Mouse (Mus musculus) layer of hippocampus, postnatal 10 days (tissue): ENCODE data around the gene Letm1. TPM values are rescaled to one million over a fixed set of nuclear protein-coding genes. Genes with fewer than 3 reads are reported as not detected.
A peak's percentile ranks its signal among the peaks of the same experiment; 100 is the strongest.

Experiments
- DNase-seq, 2 experiments: peaks; one replicate each; pipeline ENCODE4 v3.0.0; 2021; ENCODE audit warnings: low spot score in 2 of 2
- long read RNA-seq: library from polyadenylated mRNA; stranded (forward); transcript quantifications from one replicate; pipeline ENCODE4 v2.0.0, GENCODE M21; 2023
- total RNA-seq, 2 experiments: library from RNA; stranded (reverse); gene quantifications; 2 replicates each; pipeline ENCODE4 v1.2.3; 2021

The Letm1 gene
- total RNA-seq, result 100 to 1,000 TPM; 105 to 106 TPM
- long read RNA-seq, full-length matches to known transcripts, result 78 of 99 reads
- long read RNA-seq, partial matches to known transcripts, result 12 of 99 reads
- long read RNA-seq, other reads (novel, unspliced or antisense), result 9 of 99 reads

GRCm38 (mm10) chr5:33782345-33782998, at the start of gene Letm1:
Letm1 (minus strand) TSS chr5:33782817.
- DNase-seq, result peak; percentile 89 to 92

DNA sequence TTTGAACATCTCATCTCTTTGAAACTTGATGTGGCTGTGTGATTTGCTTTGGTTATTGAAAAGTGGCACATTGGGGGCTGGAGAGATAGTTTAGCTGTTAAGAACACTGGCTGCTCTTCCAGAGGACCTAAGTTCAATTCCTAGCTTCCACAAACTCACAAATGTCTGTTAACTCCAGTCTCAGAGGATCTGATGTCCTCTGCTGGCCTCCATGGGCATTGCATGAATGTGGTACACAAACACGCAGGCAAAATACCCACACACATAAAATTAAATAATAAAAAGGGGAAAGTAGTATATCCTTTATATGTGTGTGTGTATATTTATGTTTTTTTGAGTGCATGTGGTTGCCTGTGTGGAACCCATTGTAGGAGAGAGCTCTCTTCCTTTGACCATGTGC, 48.2 kb upstream of the Letm1 start:
- no peak for DNase-seq

DNA sequence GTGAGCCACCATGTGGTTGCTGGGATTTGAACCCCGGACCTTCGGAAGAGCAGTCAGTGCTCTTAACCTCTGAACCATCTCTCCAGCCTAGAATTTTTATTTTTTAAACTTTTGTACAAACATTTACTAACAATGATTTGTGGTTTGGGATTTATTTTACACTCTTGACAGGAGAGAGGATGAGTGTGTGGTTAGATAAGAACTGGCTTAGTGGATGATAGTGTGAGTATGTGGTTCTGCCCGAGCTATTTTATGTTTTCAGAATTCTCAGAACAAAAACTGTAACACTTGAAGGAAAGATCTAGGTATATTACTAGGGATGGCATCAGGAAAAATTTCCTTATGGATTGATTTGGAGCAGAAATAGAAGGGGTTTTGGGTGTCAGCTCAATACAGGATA, 47.3 kb upstream of the Letm1 start:
- no peak for DNase-seq

- no peak for DNase-seq
These were observed 45.5 kb upstream of the Letm1 start for GRCm38 (mm10) chr5:33828107-33828506.

DNA sequence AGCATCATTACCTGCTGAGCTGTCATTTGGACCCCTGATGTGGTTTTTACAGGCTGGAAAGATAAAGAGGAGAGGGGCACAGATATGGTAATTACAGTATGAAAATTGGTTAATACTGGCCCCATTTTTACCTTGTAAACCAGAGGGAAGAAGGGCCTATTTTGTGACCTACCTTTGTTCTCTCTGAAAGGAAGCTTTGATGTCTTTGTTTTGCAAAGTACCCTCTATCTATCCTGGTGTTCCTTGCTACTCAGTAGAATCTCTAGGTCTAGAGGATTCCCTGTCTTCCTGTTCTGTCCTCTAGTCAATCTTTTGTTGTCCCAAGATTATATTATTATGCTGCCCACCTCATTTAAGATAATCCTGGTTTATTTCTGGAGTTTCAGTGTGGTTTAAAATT, 43.4 kb upstream of the Letm1 start:
- no peak for DNase-seq

- no peak for DNase-seq
These were observed 39.8 kb upstream of the Letm1 start for GRCm38 (mm10) chr5:33822456-33822855.

GRCm38 (mm10) chr5:33821901-33822427, 39.3 kb upstream of the Letm1 start:
- DNase-seq, result no peak

- peak; percentile 49 to 64 for DNase-seq
These were observed 38.4 kb upstream of the Letm1 start for GRCm38 (mm10) chr5:33820733-33821621.

DNA sequence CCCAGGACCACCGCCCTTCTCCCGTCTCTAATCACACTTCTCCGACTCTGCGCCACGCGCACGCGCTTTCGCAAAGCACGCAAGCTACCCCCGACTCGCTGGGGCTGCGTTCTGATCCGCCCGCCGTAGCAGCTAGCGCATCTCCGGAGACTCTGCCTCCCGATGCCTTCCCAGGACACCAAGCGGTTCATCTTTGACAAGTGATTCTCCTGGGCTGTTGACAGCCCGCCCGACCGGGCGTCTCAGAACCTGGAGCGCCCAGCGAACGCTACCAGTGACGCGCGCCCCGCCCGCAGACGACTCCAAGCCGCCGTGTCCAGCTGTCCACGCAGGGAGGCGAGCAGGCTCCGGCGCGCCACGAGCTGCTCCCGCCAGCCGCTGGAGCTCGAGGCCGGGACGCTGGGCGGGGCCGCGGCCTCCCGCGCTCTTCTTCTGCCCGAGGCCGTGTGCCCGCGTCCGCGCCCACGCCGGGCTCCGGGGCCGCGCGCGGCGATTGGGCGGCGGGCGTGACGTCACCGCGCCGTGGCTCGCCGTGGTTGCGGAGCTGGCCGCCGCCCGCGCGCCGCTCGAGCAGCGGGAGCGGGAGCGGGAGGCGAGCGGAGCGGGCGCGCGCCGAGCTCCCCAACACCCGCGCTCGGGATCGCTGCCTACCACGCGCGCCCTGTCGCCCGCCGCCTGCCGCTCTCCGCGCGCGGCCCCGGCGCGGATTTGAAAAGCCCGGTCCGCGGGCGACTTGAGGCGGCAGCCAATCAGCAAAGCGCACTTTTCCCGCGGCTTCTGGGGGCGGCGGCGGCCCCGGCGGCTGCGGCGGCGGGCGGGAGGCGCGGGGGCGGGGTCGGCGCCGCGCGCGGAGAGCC, 37.5 kb upstream of the Letm1 start, which contains the start of gene Nsd2:
TSS of gene Nsd2 (plus strand) at position 850 of the 857 bp plus-strand sequence.
- DNase-seq, result peak; percentile 88 to 94

DNA sequence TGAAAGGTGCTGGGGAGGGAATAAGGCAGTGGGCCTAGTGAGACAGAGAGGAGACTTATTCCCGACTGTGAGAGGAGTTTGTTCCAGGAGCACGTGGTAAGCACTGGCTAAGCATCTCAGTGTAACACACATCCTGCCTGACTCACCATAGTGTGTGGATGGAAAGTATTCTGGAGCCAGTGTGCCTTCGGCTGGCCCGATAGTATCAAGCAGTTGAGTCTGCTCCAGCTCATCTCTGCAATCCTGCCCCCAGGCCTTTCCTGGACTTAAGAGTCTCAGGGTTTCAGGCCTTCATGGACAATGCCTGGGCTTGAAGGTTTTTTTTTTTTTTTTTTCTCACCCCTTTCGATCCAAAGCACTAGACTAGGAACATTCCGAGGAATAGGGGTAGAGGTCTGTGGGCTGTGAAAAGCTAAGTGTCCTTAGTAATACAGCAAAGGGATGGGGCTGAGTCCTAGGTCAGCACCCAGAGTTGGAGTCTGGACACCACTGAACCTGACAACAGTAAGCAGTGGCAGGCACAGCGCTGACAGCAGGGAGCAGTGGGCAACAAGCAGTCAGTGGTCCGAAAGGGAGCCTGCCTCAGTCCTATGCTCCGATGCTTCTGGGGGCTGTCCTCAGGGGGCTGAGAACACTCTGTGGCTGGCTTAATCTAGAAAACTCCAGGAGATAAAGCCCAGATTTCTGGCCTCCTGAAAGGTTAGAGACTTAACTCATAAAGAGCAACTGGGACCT, 36.7 kb upstream of the Letm1 start:
- DNase-seq, result peak; percentile 19 to 23

- no peak for DNase-seq
These were observed 35.5 kb upstream of the Letm1 start for GRCm38 (mm10) chr5:33818104-33818503.

GRCm38 (mm10) chr5:33816008-33816725, 33.5 kb upstream of the Letm1 start:
- no peak for DNase-seq

DNA sequence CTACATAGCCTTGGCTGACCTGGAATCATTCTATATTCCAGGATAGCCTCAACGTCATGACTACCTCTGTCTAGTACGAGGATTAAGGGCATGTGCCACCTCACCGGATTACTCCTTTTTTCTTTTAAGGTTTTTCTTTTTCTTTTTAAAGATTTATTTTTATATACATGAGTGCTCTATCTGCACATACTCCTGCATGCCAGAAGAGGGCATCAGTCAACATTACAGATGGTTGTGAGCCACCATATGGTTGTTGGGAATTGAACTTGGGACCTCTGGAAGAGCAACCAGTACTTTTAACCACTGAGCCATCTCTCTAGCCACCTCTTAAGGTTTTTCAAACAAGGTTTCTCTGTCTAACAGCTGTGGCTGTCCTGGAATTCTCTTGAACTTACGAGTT, 28.9 kb upstream of the Letm1 start:
- no peak for DNase-seq

- no peak for DNase-seq
These were observed 20.7 kb upstream of the Letm1 start for GRCm38 (mm10) chr5:33803337-33803736.

DNA sequence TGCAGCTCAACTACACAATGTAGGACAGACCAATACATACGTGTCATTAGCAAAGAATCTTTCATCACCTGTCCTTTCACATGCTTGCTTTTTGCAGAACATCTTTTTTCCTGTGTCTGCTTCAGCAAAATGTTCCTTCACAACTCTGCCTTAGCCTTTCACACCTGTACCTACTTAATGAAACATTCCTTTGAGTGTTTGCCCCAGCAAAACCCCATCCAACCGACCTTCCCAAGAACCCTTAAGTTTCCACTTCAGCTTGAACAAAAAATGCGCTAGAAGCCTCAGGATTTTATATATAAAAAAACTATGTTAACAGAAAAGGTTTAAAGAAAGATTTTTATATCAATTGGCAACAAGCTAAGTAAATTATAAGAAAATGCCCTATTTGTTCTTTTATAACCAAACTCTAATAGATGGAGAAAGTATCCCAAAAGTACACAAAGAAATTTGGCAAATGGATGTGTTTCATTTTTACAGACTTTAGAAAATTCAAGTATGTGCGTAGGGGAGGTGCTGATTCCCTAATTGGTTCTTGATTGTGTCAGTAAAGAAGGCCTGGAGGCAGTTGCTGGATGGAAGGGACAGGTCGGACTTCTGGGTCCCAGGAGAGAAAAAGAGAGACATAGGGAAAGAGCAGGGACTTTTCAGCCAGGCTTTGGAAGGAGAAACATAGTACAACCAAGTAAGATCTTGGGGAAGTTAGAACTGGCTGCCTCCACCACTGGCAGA, 9.5 kb upstream of the Letm1 start:
- DNase-seq, result no peak

- DNase-seq, result no peak
These were observed 378 bp upstream of the Letm1 start for GRCm38 (mm10) chr5:33782999-33783390.

DNA sequence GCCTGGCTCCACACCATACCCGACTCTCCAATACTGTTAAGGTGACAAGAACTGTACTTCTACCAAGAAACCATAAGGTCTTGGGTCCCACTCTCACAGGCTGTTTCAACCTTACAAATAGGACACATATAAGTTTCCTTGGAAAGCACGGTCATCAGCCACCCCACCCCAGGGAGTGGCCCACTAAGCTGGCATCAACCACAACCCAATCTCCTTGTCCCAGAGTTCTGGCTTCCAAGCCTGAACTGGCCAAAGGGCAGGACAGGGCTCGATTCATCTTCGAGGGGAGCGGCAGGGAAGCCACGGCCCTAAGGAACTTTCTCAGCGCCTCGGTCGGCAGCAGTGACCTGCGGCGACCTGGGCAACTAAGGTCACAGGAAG, 663 bp downstream of the Letm1 start:
- DNase-seq, result no peak

DNA sequence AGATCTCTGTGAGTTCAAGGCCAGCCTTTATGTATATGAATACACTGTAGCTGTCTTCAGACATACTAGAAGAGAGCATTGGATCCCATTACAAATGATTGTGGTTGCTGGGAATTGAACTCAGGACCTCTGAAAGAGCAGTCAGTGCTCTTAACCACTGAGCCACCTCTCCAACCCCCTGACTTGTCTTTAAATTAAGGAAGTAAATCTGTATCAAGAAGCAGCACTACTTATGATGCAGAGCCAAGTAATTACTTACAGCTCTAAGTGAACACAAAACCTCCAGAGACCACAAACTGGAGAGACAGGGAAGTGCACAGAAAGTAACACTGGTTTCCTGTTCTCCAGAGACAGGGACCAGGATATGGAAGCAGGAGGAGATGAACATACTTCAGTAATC, 5.4 kb downstream of the Letm1 start:
- no peak for DNase-seq

DNA sequence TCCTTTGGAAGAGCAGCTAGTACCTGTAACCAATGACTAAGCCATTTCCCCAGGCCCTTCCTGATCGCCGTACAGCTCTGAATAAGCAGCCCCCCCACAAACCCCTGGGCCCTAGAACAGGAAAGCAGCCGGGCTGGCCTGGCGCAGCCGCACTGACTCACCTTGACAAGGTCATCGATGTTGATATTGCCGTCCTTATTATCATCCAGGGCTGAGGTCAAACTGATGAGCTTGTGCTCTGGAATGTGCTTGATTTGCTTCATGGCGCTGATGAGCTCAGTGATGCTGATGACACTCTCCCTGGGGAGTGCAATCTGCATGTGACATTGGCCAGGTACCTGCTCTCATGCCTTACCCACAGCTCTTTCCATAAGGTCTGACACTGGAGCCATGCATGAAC, 39.1 kb downstream of the Letm1 start:
- DNase-seq, result no peak
